Mouse (Mus musculus) mature B cell (primary cell): ENCODE measurements around the gene Pax7.

Source experiments
- in situ Hi-C: fragments of 300-500 bp; cut with MboI; formaldehyde crosslinking; loops from 2 replicates; pipeline ENCODE4 v1.14.3; 2019

The Pax7 gene

GRCm38 (mm10) chr4:139689627-139690269 lies 143.6 kb downstream of the Pax7 start:
- in situ Hi-C loops: loop anchor here (10.0 kb wide), 1 partner anchor 165 kb away; no protein-coding TSS in a partner anchor

- in situ Hi-C loops: no loop called here
These were observed 145.3 kb downstream of the Pax7 start for GRCm38 (mm10) chr4:139688058-139688457.
